Mouse (Mus musculus): ENCODE measurements around the gene Fgfr2. TPM values are rescaled to one million over a fixed set of nuclear protein-coding genes. Genes with fewer than 3 reads are reported as not detected.

The Fgfr2 gene
- total RNA-seq, 1 experiment from 2014 or later, result not detected

- ATAC-seq (replicated peaks in 1 of 2; ENCODE audit: insufficient read depth in 1 of 2, low FRiP score in 2 of 2, low TSS enrichment in 1 of 2, low read depth in 1 of 2, poor library complexity in 2 of 2, severe bottlenecking in 2 of 2), result no peak
These were observed 999.9 kb downstream of the Fgfr2 start for GRCm38 (mm10) chr7:132123211-132123610.

GRCm38 (mm10) chr7:132119817-132120216 is 1003.3 kb downstream of the Fgfr2 start:
- no peak for ATAC-seq (replicated peaks in 1 of 2; ENCODE audit: insufficient read depth in 1 of 2, low FRiP score in 2 of 2, low TSS enrichment in 1 of 2, low read depth in 1 of 2, poor library complexity in 2 of 2, severe bottlenecking in 2 of 2)

- ATAC-seq (replicated peaks in 1 of 2; ENCODE audit: insufficient read depth in 1 of 2, low FRiP score in 2 of 2, low TSS enrichment in 1 of 2, low read depth in 1 of 2, poor library complexity in 2 of 2, severe bottlenecking in 2 of 2), result no peak
These were observed 1011.4 kb downstream of the Fgfr2 start for GRCm38 (mm10) chr7:132111770-132112169.

- no peak for ATAC-seq (replicated peaks in 1 of 2; ENCODE audit: insufficient read depth in 1 of 2, low FRiP score in 2 of 2, low TSS enrichment in 1 of 2, low read depth in 1 of 2, poor library complexity in 2 of 2, severe bottlenecking in 2 of 2)
These were observed 1012.8 kb downstream of the Fgfr2 start for GRCm38 (mm10) chr7:132110308-132110707.

GRCm38 (mm10) chr7:132106891-132107290 is 1016.3 kb downstream of the Fgfr2 start:
- ATAC-seq (replicated peaks in 1 of 2; ENCODE audit: insufficient read depth in 1 of 2, low FRiP score in 2 of 2, low TSS enrichment in 1 of 2, low read depth in 1 of 2, poor library complexity in 2 of 2, severe bottlenecking in 2 of 2), result no peak

GRCm38 (mm10) chr7:132105326-132105725 is 1017.8 kb downstream of the Fgfr2 start:
- no peak for ATAC-seq (replicated peaks in 1 of 2; ENCODE audit: insufficient read depth in 1 of 2, low FRiP score in 2 of 2, low TSS enrichment in 1 of 2, low read depth in 1 of 2, poor library complexity in 2 of 2, severe bottlenecking in 2 of 2)

GRCm38 (mm10) chr7:132098441-132098840 is 1024.7 kb downstream of the Fgfr2 start:
- ATAC-seq (replicated peaks in 1 of 2; ENCODE audit: insufficient read depth in 1 of 2, low FRiP score in 2 of 2, low TSS enrichment in 1 of 2, low read depth in 1 of 2, poor library complexity in 2 of 2, severe bottlenecking in 2 of 2), result no peak

- no peak for ATAC-seq (replicated peaks in 1 of 2; ENCODE audit: insufficient read depth in 1 of 2, low FRiP score in 2 of 2, low TSS enrichment in 1 of 2, low read depth in 1 of 2, poor library complexity in 2 of 2, severe bottlenecking in 2 of 2)
These were observed 1028.5 kb downstream of the Fgfr2 start for GRCm38 (mm10) chr7:132094666-132095065.

GRCm38 (mm10) chr7:132091551-132091950 is 1031.6 kb downstream of the Fgfr2 start:
- no peak for ATAC-seq (replicated peaks in 1 of 2; ENCODE audit: insufficient read depth in 1 of 2, low FRiP score in 2 of 2, low TSS enrichment in 1 of 2, low read depth in 1 of 2, poor library complexity in 2 of 2, severe bottlenecking in 2 of 2)

GRCm38 (mm10) chr7:132088606-132089005 is 1034.5 kb downstream of the Fgfr2 start:
- ATAC-seq (replicated peaks in 1 of 2; ENCODE audit: insufficient read depth in 1 of 2, low FRiP score in 2 of 2, low TSS enrichment in 1 of 2, low read depth in 1 of 2, poor library complexity in 2 of 2, severe bottlenecking in 2 of 2), result no peak

GRCm38 (mm10) chr7:132088181-132088580 is 1035.0 kb downstream of the Fgfr2 start:
- ATAC-seq (replicated peaks in 1 of 2; ENCODE audit: insufficient read depth in 1 of 2, low FRiP score in 2 of 2, low TSS enrichment in 1 of 2, low read depth in 1 of 2, poor library complexity in 2 of 2, severe bottlenecking in 2 of 2), result no peak

- no peak for ATAC-seq (replicated peaks in 1 of 2; ENCODE audit: insufficient read depth in 1 of 2, low FRiP score in 2 of 2, low TSS enrichment in 1 of 2, low read depth in 1 of 2, poor library complexity in 2 of 2, severe bottlenecking in 2 of 2)
These were observed 1047.3 kb downstream of the Fgfr2 start for GRCm38 (mm10) chr7:132075825-132076224.

GRCm38 (mm10) chr7:132074503-132074902 is 1048.6 kb downstream of the Fgfr2 start:
- no peak for ATAC-seq (replicated peaks in 1 of 2; ENCODE audit: insufficient read depth in 1 of 2, low FRiP score in 2 of 2, low TSS enrichment in 1 of 2, low read depth in 1 of 2, poor library complexity in 2 of 2, severe bottlenecking in 2 of 2)

- no peak for ATAC-seq (replicated peaks in 1 of 2; ENCODE audit: insufficient read depth in 1 of 2, low FRiP score in 2 of 2, low TSS enrichment in 1 of 2, low read depth in 1 of 2, poor library complexity in 2 of 2, severe bottlenecking in 2 of 2)
These were observed 1052.1 kb downstream of the Fgfr2 start for GRCm38 (mm10) chr7:132070877-132071625.

- ATAC-seq (replicated peaks in 1 of 2; ENCODE audit: insufficient read depth in 1 of 2, low FRiP score in 2 of 2, low TSS enrichment in 1 of 2, low read depth in 1 of 2, poor library complexity in 2 of 2, severe bottlenecking in 2 of 2), result no peak
These were observed 1055.2 kb downstream of the Fgfr2 start for GRCm38 (mm10) chr7:132067951-132068350.

GRCm38 (mm10) chr7:132067511-132067910 is 1055.6 kb downstream of the Fgfr2 start:
- no peak for ATAC-seq (replicated peaks in 1 of 2; ENCODE audit: insufficient read depth in 1 of 2, low FRiP score in 2 of 2, low TSS enrichment in 1 of 2, low read depth in 1 of 2, poor library complexity in 2 of 2, severe bottlenecking in 2 of 2)

GRCm38 (mm10) chr7:132060116-132060515 is 1063.0 kb downstream of the Fgfr2 start:
- ATAC-seq (replicated peaks in 1 of 2; ENCODE audit: insufficient read depth in 1 of 2, low FRiP score in 2 of 2, low TSS enrichment in 1 of 2, low read depth in 1 of 2, poor library complexity in 2 of 2, severe bottlenecking in 2 of 2), result no peak

GRCm38 (mm10) chr7:132056565-132056964 is 1066.6 kb downstream of the Fgfr2 start:
- no peak for ATAC-seq (replicated peaks in 1 of 2; ENCODE audit: insufficient read depth in 1 of 2, low FRiP score in 2 of 2, low TSS enrichment in 1 of 2, low read depth in 1 of 2, poor library complexity in 2 of 2, severe bottlenecking in 2 of 2)

- no peak for ATAC-seq (replicated peaks in 1 of 2; ENCODE audit: insufficient read depth in 1 of 2, low FRiP score in 2 of 2, low TSS enrichment in 1 of 2, low read depth in 1 of 2, poor library complexity in 2 of 2, severe bottlenecking in 2 of 2)
These were observed 1076.5 kb downstream of the Fgfr2 start for GRCm38 (mm10) chr7:132046662-132047061.

Data from hematopoietic stem cell, adult 5-6 weeks (primary cell).